Mouse (Mus musculus) ES-E14 (cell line): ENCODE measurements at regions not wholly inside any gene's neighbourhood (a gene's known extent, or its start where the extent isn't known, plus 50 kb on each side); places are given as distances from the start of the nearest gene placed in this dataset.

Source experiments
- CHD2 ChIP-seq: IDR thresholded peaks from 2 replicates; pipeline ENCODE4 v1.6.1; 2014; ENCODE audit warnings: mild to moderate bottlenecking, low read depth, low read length, inconsistent platforms
- HCFC1 ChIP-seq: IDR thresholded peaks from 2 replicates; pipeline ENCODE4 v1.6.1; 2012; ENCODE audit warnings: low read length, inconsistent platforms, borderline replicate concordance; ENCODE audit not compliant: insufficient read depth
- ZNF384 ChIP-seq: IDR thresholded peaks from 2 replicates; pipeline ENCODE4 v1.6.1; 2012; ENCODE audit warnings: low read depth, low read length, inconsistent platforms

DNA sequence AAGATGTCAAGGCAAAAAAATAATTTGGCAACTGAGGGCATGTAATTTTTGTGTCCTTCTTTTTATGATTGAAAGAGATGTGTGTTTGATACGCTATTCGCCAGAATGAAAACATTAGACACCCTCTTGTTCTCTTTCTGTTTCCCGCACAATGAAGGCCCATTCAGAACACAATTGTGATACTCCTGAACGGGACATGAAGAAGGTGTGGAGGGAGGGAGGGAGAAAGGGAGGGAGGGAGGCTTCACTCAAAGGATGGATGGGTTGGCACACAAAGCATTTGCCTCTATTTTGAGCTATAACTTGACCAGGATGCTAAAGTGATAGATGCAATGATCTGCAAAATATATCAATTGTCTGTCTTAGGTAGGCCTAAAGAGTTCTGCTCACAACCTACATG, 132.0 kb upstream of the Kiz start:
- TF ChIP-seq ZNF384 (no peak), HCFC1 (no peak), CHD2 (no peak)
